Mouse (Mus musculus): ENCODE results near the gene Adcy4. TPM values are rescaled to one million over a fixed set of nuclear protein-coding genes. Genes with fewer than 3 reads are reported as not detected.
A peak's percentile ranks its signal among the peaks of the same experiment; 100 is the strongest.

The Adcy4 gene
- polyA plus RNA-seq, 1 experiment from 2014 or later: 7.9 TPM

DNA sequence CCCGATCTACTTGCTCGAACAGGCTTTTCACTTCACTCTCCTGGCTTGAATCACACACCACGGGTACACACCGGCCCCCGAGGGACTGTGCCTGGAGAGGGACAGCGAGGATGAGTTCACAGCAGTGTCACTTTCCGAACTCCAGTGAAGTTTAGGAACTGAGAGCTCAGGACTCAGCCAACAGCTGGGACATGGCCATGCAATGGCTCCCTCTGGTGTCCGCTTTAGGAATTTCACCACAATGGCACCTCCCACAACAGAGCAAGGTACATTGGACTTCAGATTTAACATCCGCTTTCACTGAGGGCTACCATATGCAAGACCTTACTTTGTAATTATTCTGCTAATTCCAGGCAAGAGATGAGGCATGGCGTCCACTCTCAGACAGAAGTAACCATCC is 40.2 kb downstream of the Adcy4 start:
- H3K4me3 ChIP-seq: no peak overlapping the region
- H3K27me3 ChIP-seq: no peaks in the 10 kb centered on the region
- ATAC-seq (ENCODE audit: low FRiP score, low read depth): peak; percentile 61
- peaks cover 29% of the 10 kb centered on the region for H3K36me3 ChIP-seq
- H3K27ac ChIP-seq (replicated peaks): no peak overlapping the region
- H3K4me2 ChIP-seq (replicated peaks): 0 out of 2 replicates have a peak overlapping the region, but pooled peaks have one; percentile 7
- WGBS: 26% methylated on average over 10 of the region's 10 CpGs
- H3K9ac ChIP-seq (replicated peaks): no peak overlapping the region
- no peaks in the 10 kb centered on the region for H3K9me3 ChIP-seq
- peaks cover 29% of the 10 kb centered on the region for H3K4me1 ChIP-seq

GRCm38 (mm10) chr14:55737086-55737687 is 46.7 kb downstream of the Adcy4 start:
- Histone ChIP-seq H3K27me3 (no peaks in the 10 kb centered on the region), H3K4me1 (no peaks in the 10 kb centered on the region), H3K4me2 (replicated peaks) (no peak overlapping the region), H3K36me3 (peaks cover 31% of the 10 kb centered on the region), H3K27ac (replicated peaks) (no peak overlapping the region), H3K9ac (replicated peaks) (no peak overlapping the region), H3K4me3 (no peak overlapping the region), H3K9me3 (no peaks in the 10 kb centered on the region)
- no peak for ATAC-seq (ENCODE audit: low FRiP score, low read depth)
- 88% methylated on average over 9 of the region's 9 CpGs for WGBS

DNA sequence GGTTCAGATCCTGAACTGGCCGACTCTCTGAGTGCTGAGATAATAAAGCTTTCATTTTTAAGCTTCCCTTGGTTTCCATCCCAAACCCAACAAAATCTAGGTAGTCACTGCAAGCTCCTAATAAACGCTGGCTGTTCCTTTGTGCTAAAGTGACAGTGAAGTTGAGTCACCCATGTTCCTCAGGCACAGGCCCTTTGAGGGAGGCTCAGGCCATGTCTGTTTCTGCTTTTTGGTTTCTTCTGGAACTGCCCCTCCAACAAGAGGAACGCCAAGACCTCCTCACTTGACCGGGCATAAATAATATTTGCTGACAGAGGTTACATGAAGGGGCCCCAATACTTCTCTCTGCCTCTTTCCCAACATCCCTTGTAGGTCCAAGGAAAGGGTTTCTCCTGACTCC is 48.1 kb downstream of the Adcy4 start:
- H3K9me3 ChIP-seq: no peaks in the 10 kb centered on the region
- no peak overlapping the region for H3K9ac ChIP-seq (replicated peaks)
- H3K27me3 ChIP-seq: no peaks in the 10 kb centered on the region
- ATAC-seq (ENCODE audit: low FRiP score, low read depth): no peak
- no peak overlapping the region for H3K27ac ChIP-seq (replicated peaks)
- no peak overlapping the region for H3K4me2 ChIP-seq (replicated peaks)
- H3K4me3 ChIP-seq: no peak overlapping the region
- peaks cover 28% of the 10 kb centered on the region for H3K36me3 ChIP-seq
- H3K4me1 ChIP-seq: no peaks in the 10 kb centered on the region
- 82% methylated on average over 4 of the region's 4 CpGs for WGBS

DNA sequence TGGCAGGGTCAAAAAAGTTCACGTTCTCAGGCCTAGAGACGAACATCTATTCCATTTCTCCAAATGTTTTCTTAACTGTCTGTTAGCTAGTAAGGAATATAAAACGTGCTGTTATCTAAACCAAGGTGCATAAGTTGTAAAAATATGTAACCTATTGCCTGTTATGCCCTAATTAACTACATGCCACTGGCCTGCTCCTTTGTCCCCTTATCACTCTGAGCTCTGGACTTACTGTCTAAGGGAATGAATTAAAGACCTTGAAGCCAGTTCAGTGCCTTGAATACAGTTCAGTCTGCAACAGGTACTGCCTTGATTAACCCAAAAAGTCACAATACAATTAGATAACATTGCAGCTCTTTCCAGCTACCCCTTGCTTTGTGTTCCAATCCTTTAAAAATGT is 48.6 kb downstream of the Adcy4 start:
- Histone ChIP-seq H3K9ac (replicated peaks) (no peak overlapping the region), H3K4me2 (replicated peaks) (no peak overlapping the region), H3K4me1 (no peaks in the 10 kb centered on the region), H3K27ac (replicated peaks) (no peak overlapping the region), H3K4me3 (no peak overlapping the region), H3K9me3 (no peaks in the 10 kb centered on the region), H3K27me3 (no peaks in the 10 kb centered on the region), H3K36me3 (peaks cover 24% of the 10 kb centered on the region)
- no peak for ATAC-seq (ENCODE audit: low FRiP score, low read depth)
- 77% methylated on average over 3 of the region's 3 CpGs for whole genome bisulfite sequencing

- no peak overlapping the region for H3K4me2 ChIP-seq (replicated peaks)
- ATAC-seq (ENCODE audit: low FRiP score, low read depth): no peak
- H3K27me3 ChIP-seq: no peaks in the 10 kb centered on the region
- no peak overlapping the region for H3K27ac ChIP-seq (replicated peaks)
- H3K4me3 ChIP-seq: no peak overlapping the region
- H3K36me3 ChIP-seq: peaks cover 19% of the 10 kb centered on the region
- H3K9me3 ChIP-seq: no peaks in the 10 kb centered on the region
- 75% methylated on average over 7 of the region's 7 CpGs for WGBS
- H3K4me1 ChIP-seq: no peaks in the 10 kb centered on the region
- H3K9ac ChIP-seq (replicated peaks): no peak overlapping the region
Measured at GRCm38 (mm10) chr14:55734869-55735268, 49.0 kb downstream of the Adcy4 start.

GRCm38 (mm10) chr14:55733889-55734288 is 50.0 kb downstream of the Adcy4 start:
- H3K27me3 ChIP-seq: no peaks in the 10 kb centered on the region
- ATAC-seq (ENCODE audit: low FRiP score, low read depth): no peak
- H3K4me2 ChIP-seq (replicated peaks): no peak overlapping the region
- no peaks in the 10 kb centered on the region for H3K4me1 ChIP-seq
- H3K36me3 ChIP-seq: peaks cover 10% of the 10 kb centered on the region
- no peaks in the 10 kb centered on the region for H3K9me3 ChIP-seq
- no peak overlapping the region for H3K9ac ChIP-seq (replicated peaks)
- WGBS: 74% methylated on average over 10 of the region's 10 CpGs
- H3K27ac ChIP-seq (replicated peaks): no peak overlapping the region
- no peak overlapping the region for H3K4me3 ChIP-seq

- H3K4me3 ChIP-seq: no peak overlapping the region
- H3K27ac ChIP-seq (replicated peaks): no peak overlapping the region
- H3K4me2 ChIP-seq (replicated peaks): no peak overlapping the region
- 81% methylated on average over 7 of the region's 7 CpGs for WGBS
- H3K4me1 ChIP-seq: no peaks in the 10 kb centered on the region
- no peaks in the 10 kb centered on the region for H3K9me3 ChIP-seq
- H3K27me3 ChIP-seq: no peaks in the 10 kb centered on the region; the same call in 1 of the 2 replicates
- no peak overlapping the region for H3K9ac ChIP-seq (replicated peaks)
- H3K36me3 ChIP-seq: no peaks in the 10 kb centered on the region
- no peak for ATAC-seq (ENCODE audit: low FRiP score, low read depth)
Measured at GRCm38 (mm10) chr14:55730531-55731032, 53.3 kb downstream of the Adcy4 start.

DNA sequence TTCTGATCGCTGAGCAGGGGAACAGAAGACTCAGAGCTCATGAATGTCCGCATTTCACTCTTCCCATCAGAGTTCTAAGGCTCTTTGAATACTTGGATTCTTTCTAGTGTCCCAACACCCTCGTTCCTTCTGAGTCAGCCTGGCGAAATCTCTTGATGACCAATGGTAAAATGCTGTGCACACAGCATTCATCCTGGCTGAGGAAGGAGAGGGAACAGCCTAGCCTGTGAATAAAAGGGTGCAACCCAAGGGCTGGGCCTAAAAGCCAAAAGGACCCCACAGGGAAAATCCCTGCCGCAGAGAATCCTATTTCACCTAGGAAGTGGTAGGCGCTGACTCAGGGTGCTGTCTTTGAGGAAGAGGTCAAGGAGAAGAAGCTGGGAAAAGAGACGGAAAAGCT is 53.8 kb downstream of the Adcy4 start:
- no peak overlapping the region for H3K9ac ChIP-seq (replicated peaks)
- H3K4me2 ChIP-seq (replicated peaks): no peak overlapping the region
- H3K27me3 ChIP-seq: no peaks in the 10 kb centered on the region; the same call in 1 of the 2 replicates
- no peaks in the 10 kb centered on the region for H3K4me1 ChIP-seq
- WGBS: 73% methylated on average over 7 of the region's 7 CpGs
- no peaks in the 10 kb centered on the region for H3K36me3 ChIP-seq
- H3K4me3 ChIP-seq: no peak overlapping the region
- no peaks in the 10 kb centered on the region for H3K9me3 ChIP-seq
- H3K27ac ChIP-seq (replicated peaks): no peak overlapping the region
- no peak for ATAC-seq (ENCODE audit: low FRiP score, low read depth)

DNA sequence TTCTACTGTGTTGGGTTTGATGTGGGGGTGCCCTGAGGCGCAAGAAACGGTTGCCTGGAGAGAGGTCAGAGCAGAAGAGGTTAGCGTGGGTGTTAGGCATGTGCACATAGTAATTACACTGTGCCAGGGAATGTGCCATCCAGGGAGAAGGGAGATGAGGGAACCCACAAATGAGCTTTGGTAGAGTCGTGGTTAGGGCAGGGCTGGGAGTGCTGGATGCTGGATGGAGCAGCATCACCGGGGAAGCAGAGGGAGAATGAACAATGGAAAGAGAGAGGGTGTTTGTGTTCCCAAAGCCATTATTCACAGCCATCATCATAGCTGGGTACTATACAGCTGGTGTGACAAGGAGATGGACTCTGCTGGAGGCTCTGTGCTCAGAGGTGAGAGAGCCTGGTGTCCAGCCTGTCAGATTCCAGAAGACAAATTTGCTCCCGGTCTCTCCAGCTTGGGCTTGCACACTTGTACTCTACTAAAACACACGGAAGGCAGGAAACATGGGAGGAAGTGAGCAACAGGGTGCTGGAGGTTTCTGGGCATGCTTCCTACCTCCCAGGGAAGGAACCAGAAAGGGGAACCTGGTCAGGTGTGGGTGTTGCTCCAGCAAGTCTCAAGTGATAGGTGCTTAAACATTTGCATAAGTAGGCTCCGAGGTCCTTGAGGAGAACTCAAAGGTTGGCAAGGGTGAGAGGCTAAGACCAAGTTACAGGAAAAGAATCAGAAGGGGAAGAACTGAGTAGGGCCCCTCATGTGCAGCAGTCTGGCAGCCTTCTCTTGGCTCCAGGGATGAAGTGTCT is 55.8 kb downstream of the Adcy4 start:
- WGBS: 74% methylated on average over 8 of the region's 8 CpGs

DNA sequence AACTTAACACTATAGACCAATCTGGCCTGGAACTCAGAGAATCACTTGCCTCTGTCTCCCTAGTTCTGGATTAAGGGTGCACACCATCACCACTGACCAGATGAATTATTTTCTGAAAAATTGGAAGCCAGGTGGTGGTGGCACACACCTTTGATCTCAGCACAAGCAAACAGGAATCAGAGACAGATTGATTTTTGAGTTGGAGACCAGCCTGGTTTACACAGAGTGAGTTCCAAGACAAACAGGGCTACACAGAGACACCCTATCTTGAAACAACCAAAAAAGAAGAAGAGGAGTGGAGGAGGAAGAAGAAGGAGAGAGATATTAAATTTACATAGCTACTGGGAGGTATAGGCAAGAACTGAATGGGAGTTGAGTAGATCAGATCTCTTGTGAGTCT is 57.6 kb downstream of the Adcy4 start:
- Histone ChIP-seq H3K27ac (replicated peaks) (no peak overlapping the region), H3K36me3 (no peaks in the 10 kb centered on the region), H3K9me3 (no peaks in the 10 kb centered on the region), H3K4me3 (no peak overlapping the region), H3K27me3 (no peaks in the 10 kb centered on the region; the same call in 1 of the 2 replicates), H3K4me1 (peaks cover 5% of the 10 kb centered on the region; the same call in 1 of the 2 replicates), H3K9ac (replicated peaks) (no peak overlapping the region), H3K4me2 (replicated peaks) (no peak overlapping the region)
- ATAC-seq (ENCODE audit: low FRiP score, low read depth): no peak

More for the DNA sequence above, 55.8 kb downstream of the Adcy4 start:
- H3K9me3 ChIP-seq: no peaks in the 10 kb centered on the region
- no peaks in the 10 kb centered on the region for H3K4me1 ChIP-seq
- H3K27ac ChIP-seq (replicated peaks): no peak overlapping the region
- ATAC-seq (ENCODE audit: low FRiP score, low read depth): no peak
- no peak overlapping the region for H3K4me3 ChIP-seq
- no peak overlapping the region for H3K9ac ChIP-seq (replicated peaks)
- H3K27me3 ChIP-seq: no peaks in the 10 kb centered on the region; the same call in 1 of the 2 replicates
- H3K36me3 ChIP-seq: no peaks in the 10 kb centered on the region
- H3K4me2 ChIP-seq (replicated peaks): no peak overlapping the region

DNA sequence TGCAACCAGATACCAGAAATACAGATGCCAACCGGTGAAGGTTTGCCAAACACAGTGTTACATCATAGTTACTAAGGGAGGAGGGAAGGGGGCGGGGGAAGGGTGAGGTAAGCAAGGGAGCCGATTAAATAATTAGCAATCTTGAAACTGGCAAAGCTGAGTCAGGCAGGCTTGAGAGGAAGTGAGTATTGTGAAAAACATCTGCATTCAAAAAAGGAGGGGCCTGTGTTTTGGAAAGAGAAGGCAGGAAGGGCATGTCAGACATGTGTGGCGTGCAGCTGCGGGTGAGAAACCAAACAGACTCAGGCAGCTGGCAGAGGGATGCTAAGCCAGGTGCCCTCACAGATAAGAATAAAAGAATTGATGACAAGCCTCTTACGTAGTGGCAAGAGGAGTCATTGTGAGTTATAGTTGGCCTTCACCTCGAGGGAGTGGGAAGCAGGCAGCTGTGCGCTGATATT is 59.5 kb downstream of the Adcy4 start:
- Histone ChIP-seq H3K27me3 (no peaks in the 10 kb centered on the region; the same call in 1 of the 2 replicates), H3K9me3 (no peaks in the 10 kb centered on the region), H3K4me2 (replicated peaks) (no peak overlapping the region), H3K27ac (replicated peaks) (no peak overlapping the region), H3K9ac (replicated peaks) (no peak overlapping the region), H3K36me3 (peaks cover 4% of the 10 kb centered on the region; the same call in 1 of the 2 replicates), H3K4me3 (no peak overlapping the region), H3K4me1 (peaks cover 7% of the 10 kb centered on the region; the same call in 1 of the 2 replicates)
- no peak for ATAC-seq (ENCODE audit: low FRiP score, low read depth)
- 76% methylated on average over 8 of the region's 8 CpGs for WGBS

DNA sequence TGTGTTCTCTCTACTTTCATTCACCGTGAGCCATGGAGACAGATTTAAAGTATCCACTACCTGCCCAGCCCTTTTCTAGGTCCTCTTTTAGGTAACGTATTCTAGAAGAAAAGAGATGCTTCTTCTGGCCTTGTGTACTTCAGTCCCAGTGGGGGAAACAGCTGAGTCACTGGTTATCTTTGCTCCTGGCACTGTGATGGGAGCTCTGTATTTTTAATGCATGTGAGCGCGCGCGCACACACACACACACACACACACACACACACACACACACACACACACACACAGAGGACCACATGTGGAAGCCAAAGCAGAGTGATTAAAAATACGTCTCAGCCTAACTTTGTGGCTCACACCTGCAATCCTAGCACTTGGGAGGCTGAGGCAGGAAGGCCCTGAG is 60.5 kb downstream of the Adcy4 start:
- ATAC-seq (ENCODE audit: low FRiP score, low read depth): no peak

More for the DNA sequence above, 60.5 kb downstream of the Adcy4 start:
- peaks cover 12% of the 10 kb centered on the region for H3K36me3 ChIP-seq
- 98% methylated on average over 7 of the region's 7 CpGs for WGBS
- H3K27me3 ChIP-seq: no peaks in the 10 kb centered on the region; the same call in 1 of the 2 replicates
- H3K4me2 ChIP-seq (replicated peaks): no peak overlapping the region
- H3K4me3 ChIP-seq: no peak overlapping the region
- no peak overlapping the region for H3K9ac ChIP-seq (replicated peaks)
- peaks cover 7% of the 10 kb centered on the region; the same call in 1 of the 2 replicates for H3K4me1 ChIP-seq
- H3K27ac ChIP-seq (replicated peaks): no peak overlapping the region
- no peaks in the 10 kb centered on the region for H3K9me3 ChIP-seq
